Comparison of ENCODE assay signal across 19 mouse cellular contexts in genomic region chr2:134714001-134714400, GRCm38 (mm10).
"Had no signal": no experiment of that assay in that cellular context is flagged by ENCODE, and none has a peak within 500 bp of the region (broad histone marks: within the 10 kb centered on the region; RNA-seq: fewer than 3 reads in every experiment).

No protein-coding gene starts in this region.

- ATAC-seq: midbrain, embryonic 13.5 days; midbrain, embryonic 16.5 days had no signal

- H3K9ac ChIP-seq: lung, embryonic 14.5 days; midbrain, embryonic 13.5 days; neural tube, embryonic 13.5 days; neural tube, embryonic 15.5 days had no signal

- H3K9me3 ChIP-seq: megakaryocyte, embryonic 14.5 days; midbrain, embryonic 10.5 days; midbrain, embryonic 13.5 days; neural tube, embryonic 13.5 days; neural tube, embryonic 15.5 days had no signal

- H3K4me3 ChIP-seq: megakaryocyte, embryonic 14.5 days; midbrain, embryonic 10.5 days; midbrain, embryonic 13.5 days; myocyte; neural tube, embryonic 13.5 days; neural tube, embryonic 15.5 days had no signal

- H3K4me1 ChIP-seq: midbrain, embryonic 10.5 days; midbrain, embryonic 13.5 days; neural tube, embryonic 13.5 days; neural tube, embryonic 15.5 days had no signal

- H3K4me2 ChIP-seq: lung, embryonic 14.5 days; midbrain, embryonic 13.5 days; neural tube, embryonic 13.5 days; neural tube, embryonic 15.5 days had no signal

- DNase-seq: lung, adult 18-20 months; lung, embryonic 14.5 days; lung, postnatal 10 days; lung, postnatal 4 days; retina, postnatal 1 day; right cerebral cortex, adult 18-20 months; right cerebral cortex, postnatal 25 days; right cerebral cortex, postnatal 4 days; spleen, adult 18-20 months; thymus, adult 18-20 months; thymus, postnatal 14 days; thymus, postnatal 36 days had no signal

- H3K27ac ChIP-seq: midbrain, embryonic 10.5 days; midbrain, embryonic 13.5 days; neural tube, embryonic 13.5 days; neural tube, embryonic 15.5 days had no signal

- H3K27me3 ChIP-seq: megakaryocyte, embryonic 14.5 days; midbrain, embryonic 13.5 days; neural tube, embryonic 13.5 days; neural tube, embryonic 15.5 days had no signal

- H3K36me3 ChIP-seq: midbrain, embryonic 10.5 days; midbrain, embryonic 13.5 days; neural tube, embryonic 13.5 days; neural tube, embryonic 15.5 days had no signal
